Mouse (Mus musculus): ENCODE data around the gene Tenm4. TPM values are rescaled to one million over a fixed set of nuclear protein-coding genes. Genes with fewer than 3 reads are reported as not detected.

Tenm4 gene
- polyA plus RNA-seq, 1 experiment from 2014 or later: 28.1 TPM

- no peaks in the 10 kb centered on the region for H3K9me3 ChIP-seq (replicated peaks; ENCODE audit: control insufficient read depth, low read length)
- DNase-seq (ENCODE audit: low spot score) (no peak), ATAC-seq (replicated peaks; ENCODE audit: insufficient number of reproducible peaks, low FRiP score, low TSS enrichment, low read depth) (no peak)
- H3K9ac ChIP-seq (replicated peaks; ENCODE audit: low read length): no peak overlapping the region
- no peaks in the 10 kb centered on the region for H3K4me1 ChIP-seq (ENCODE audit: control insufficient read depth, insufficient read depth, low read length)
- H3K36me3 ChIP-seq (replicated peaks; ENCODE audit: control insufficient read depth, insufficient read depth, low read depth, low read length): no peaks in the 10 kb centered on the region
- H3K4me2 ChIP-seq (ENCODE audit: low read depth, low read length): no peak overlapping the region
- no peak overlapping the region for H3K4me3 ChIP-seq (ENCODE audit: low read depth, low read length)
- WGBS: 50% methylated on average over 2 of the region's 2 CpGs
- no peak overlapping the region for H3K27ac ChIP-seq (replicated peaks; ENCODE audit: low read depth, low read length)
- no peaks in the 10 kb centered on the region for H3K27me3 ChIP-seq (ENCODE audit: control insufficient read depth, insufficient read depth, low read length)
Observed at GRCm38 (mm10) chr7:96240661-96241060, 69.6 kb downstream of the Tenm4 start.

GRCm38 (mm10) chr7:96242328-96243185, 71.5 kb downstream of the Tenm4 start:
- Histone ChIP-seq H3K4me1 (ENCODE audit: control insufficient read depth, insufficient read depth, low read length) (no peaks in the 10 kb centered on the region), H3K36me3 (replicated peaks; ENCODE audit: control insufficient read depth, insufficient read depth, low read depth, low read length) (no peaks in the 10 kb centered on the region), H3K4me2 (ENCODE audit: low read depth, low read length) (no peak overlapping the region), H3K27me3 (ENCODE audit: control insufficient read depth, insufficient read depth, low read length) (no peaks in the 10 kb centered on the region), H3K27ac (replicated peaks; ENCODE audit: low read depth, low read length) (no peak overlapping the region), H3K4me3 (ENCODE audit: low read depth, low read length) (no peak overlapping the region), H3K9ac (replicated peaks; ENCODE audit: low read length) (no peak overlapping the region), H3K9me3 (replicated peaks; ENCODE audit: control insufficient read depth, low read length) (no peaks in the 10 kb centered on the region)
- 73% methylated on average over 4 of the region's 4 CpGs for WGBS
- DNase-seq (ENCODE audit: low spot score): no peak
- ATAC-seq (replicated peaks; ENCODE audit: insufficient number of reproducible peaks, low FRiP score, low TSS enrichment, low read depth): no peak

- WGBS: 76% methylated on average over 1 of the region's 1 CpGs
- Histone ChIP-seq H3K27me3 (ENCODE audit: control insufficient read depth, insufficient read depth, low read length) (no peaks in the 10 kb centered on the region), H3K27ac (replicated peaks; ENCODE audit: low read depth, low read length) (no peak overlapping the region), H3K9ac (replicated peaks; ENCODE audit: low read length) (no peak overlapping the region), H3K36me3 (replicated peaks; ENCODE audit: control insufficient read depth, insufficient read depth, low read depth, low read length) (no peaks in the 10 kb centered on the region), H3K4me1 (ENCODE audit: control insufficient read depth, insufficient read depth, low read length) (no peaks in the 10 kb centered on the region), H3K4me2 (ENCODE audit: low read depth, low read length) (no peak overlapping the region), H3K9me3 (replicated peaks; ENCODE audit: control insufficient read depth, low read length) (no peaks in the 10 kb centered on the region), H3K4me3 (ENCODE audit: low read depth, low read length) (no peak overlapping the region)
- no peak for ATAC-seq (replicated peaks; ENCODE audit: insufficient number of reproducible peaks, low FRiP score, low TSS enrichment, low read depth)
- no peak for DNase-seq (ENCODE audit: low spot score)
Observed at GRCm38 (mm10) chr7:96244796-96245195, 73.8 kb downstream of the Tenm4 start.

GRCm38 (mm10) chr7:96259630-96260029, 88.6 kb downstream of the Tenm4 start:
- ATAC-seq (replicated peaks; ENCODE audit: insufficient number of reproducible peaks, low FRiP score, low TSS enrichment, low read depth) (no peak), DNase-seq (ENCODE audit: low spot score) (no peak)
- 85% methylated on average over 6 of the region's 6 CpGs for WGBS
- Histone ChIP-seq H3K4me1 (ENCODE audit: control insufficient read depth, insufficient read depth, low read length) (no peaks in the 10 kb centered on the region), H3K36me3 (replicated peaks; ENCODE audit: control insufficient read depth, insufficient read depth, low read depth, low read length) (no peaks in the 10 kb centered on the region), H3K27me3 (ENCODE audit: control insufficient read depth, insufficient read depth, low read length) (no peaks in the 10 kb centered on the region), H3K9ac (replicated peaks; ENCODE audit: low read length) (no peak overlapping the region), H3K9me3 (replicated peaks; ENCODE audit: control insufficient read depth, low read length) (no peaks in the 10 kb centered on the region), H3K27ac (replicated peaks; ENCODE audit: low read depth, low read length) (no peak overlapping the region), H3K4me2 (ENCODE audit: low read depth, low read length) (no peak overlapping the region), H3K4me3 (ENCODE audit: low read depth, low read length) (no peak overlapping the region)

GRCm38 (mm10) chr7:96262182-96262581, 91.1 kb downstream of the Tenm4 start:
- no peak for ATAC-seq (replicated peaks; ENCODE audit: insufficient number of reproducible peaks, low FRiP score, low TSS enrichment, low read depth)
- Histone ChIP-seq H3K36me3 (replicated peaks; ENCODE audit: control insufficient read depth, insufficient read depth, low read depth, low read length) (no peaks in the 10 kb centered on the region), H3K4me3 (ENCODE audit: low read depth, low read length) (no peak overlapping the region), H3K4me1 (ENCODE audit: control insufficient read depth, insufficient read depth, low read length) (no peaks in the 10 kb centered on the region), H3K27me3 (ENCODE audit: control insufficient read depth, insufficient read depth, low read length) (no peaks in the 10 kb centered on the region), H3K27ac (replicated peaks; ENCODE audit: low read depth, low read length) (no peak overlapping the region), H3K9ac (replicated peaks; ENCODE audit: low read length) (no peak overlapping the region), H3K4me2 (ENCODE audit: low read depth, low read length) (no peak overlapping the region), H3K9me3 (replicated peaks; ENCODE audit: control insufficient read depth, low read length) (no peaks in the 10 kb centered on the region)
- no peak for DNase-seq (ENCODE audit: low spot score)

- Histone ChIP-seq H3K4me1 (ENCODE audit: control insufficient read depth, insufficient read depth, low read length) (no peaks in the 10 kb centered on the region), H3K9ac (replicated peaks; ENCODE audit: low read length) (no peak overlapping the region), H3K27ac (replicated peaks; ENCODE audit: low read depth, low read length) (no peak overlapping the region), H3K4me2 (ENCODE audit: low read depth, low read length) (no peak overlapping the region), H3K27me3 (ENCODE audit: control insufficient read depth, insufficient read depth, low read length) (no peaks in the 10 kb centered on the region), H3K36me3 (replicated peaks; ENCODE audit: control insufficient read depth, insufficient read depth, low read depth, low read length) (no peaks in the 10 kb centered on the region), H3K9me3 (replicated peaks; ENCODE audit: control insufficient read depth, low read length) (no peaks in the 10 kb centered on the region), H3K4me3 (ENCODE audit: low read depth, low read length) (no peak overlapping the region)
- ATAC-seq (replicated peaks; ENCODE audit: insufficient number of reproducible peaks, low FRiP score, low TSS enrichment, low read depth) (no peak), DNase-seq (ENCODE audit: low spot score) (no peak)
- 87% methylated on average over 1 of the region's 1 CpGs for WGBS
Observed at GRCm38 (mm10) chr7:96265941-96266340, 94.9 kb downstream of the Tenm4 start.

GRCm38 (mm10) chr7:96267266-96267665, 96.2 kb downstream of the Tenm4 start:
- 83% methylated on average over 5 of the region's 6 CpGs for WGBS
- H3K27ac ChIP-seq (replicated peaks; ENCODE audit: low read depth, low read length): no peak overlapping the region
- H3K9me3 ChIP-seq (replicated peaks; ENCODE audit: control insufficient read depth, low read length): no peaks in the 10 kb centered on the region
- DNase-seq (ENCODE audit: low spot score) (no peak), ATAC-seq (replicated peaks; ENCODE audit: insufficient number of reproducible peaks, low FRiP score, low TSS enrichment, low read depth) (no peak)
- H3K36me3 ChIP-seq (replicated peaks; ENCODE audit: control insufficient read depth, insufficient read depth, low read depth, low read length): no peaks in the 10 kb centered on the region
- H3K4me2 ChIP-seq (ENCODE audit: low read depth, low read length): no peak overlapping the region
- no peaks in the 10 kb centered on the region for H3K4me1 ChIP-seq (ENCODE audit: control insufficient read depth, insufficient read depth, low read length)
- no peaks in the 10 kb centered on the region for H3K27me3 ChIP-seq (ENCODE audit: control insufficient read depth, insufficient read depth, low read length)
- no peak overlapping the region for H3K4me3 ChIP-seq (ENCODE audit: low read depth, low read length)
- H3K9ac ChIP-seq (replicated peaks; ENCODE audit: low read length): no peak overlapping the region

- ATAC-seq (replicated peaks; ENCODE audit: insufficient number of reproducible peaks, low FRiP score, low TSS enrichment, low read depth): no peak
- H3K9ac ChIP-seq (replicated peaks; ENCODE audit: low read length): no peak overlapping the region
- no peak for DNase-seq (ENCODE audit: low spot score)
- H3K4me2 ChIP-seq (ENCODE audit: low read depth, low read length): no peak overlapping the region
- H3K4me3 ChIP-seq (ENCODE audit: low read depth, low read length): no peak overlapping the region
- no peaks in the 10 kb centered on the region for H3K9me3 ChIP-seq (replicated peaks; ENCODE audit: control insufficient read depth, low read length)
- no peaks in the 10 kb centered on the region for H3K4me1 ChIP-seq (ENCODE audit: control insufficient read depth, insufficient read depth, low read length)
- WGBS: 59% methylated on average over 4 of the region's 4 CpGs
- H3K27me3 ChIP-seq (ENCODE audit: control insufficient read depth, insufficient read depth, low read length): no peaks in the 10 kb centered on the region
- H3K36me3 ChIP-seq (replicated peaks; ENCODE audit: control insufficient read depth, insufficient read depth, low read depth, low read length): no peaks in the 10 kb centered on the region
- H3K27ac ChIP-seq (replicated peaks; ENCODE audit: low read depth, low read length): no peak overlapping the region
Observed at GRCm38 (mm10) chr7:96270684-96271083, 99.6 kb downstream of the Tenm4 start.

Data from embryonic facial prominence, embryonic 11.5 days (tissue).